Mouse (Mus musculus): Measurements from ENCODE around the gene Cacng7.

Gene Cacng7

GRCm38 (mm10) chr7:3302556-3303275 is 30.0 kb upstream of the Cacng7 start:
- DNase-seq (ENCODE audit: inconsistent age in 2 of 2, low spot score in 1 of 2), result peak in 1 of 2 experiments; percentile 73

- DNase-seq (ENCODE audit: inconsistent age in 2 of 2, low spot score in 1 of 2), result peak; percentile 47 to 62
These were observed 29.4 kb upstream of the Cacng7 start for GRCm38 (mm10) chr7:3303276-3303781.

GRCm38 (mm10) chr7:3303789-3304188 is 29.0 kb upstream of the Cacng7 start:
- DNase-seq (ENCODE audit: inconsistent age in 2 of 2, low spot score in 1 of 2), result no peak

GRCm38 (mm10) chr7:3304298-3304697 is 28.5 kb upstream of the Cacng7 start:
- peak in 1 of 2 experiments; percentile 38 for DNase-seq (ENCODE audit: inconsistent age in 2 of 2, low spot score in 1 of 2)

- no peak for DNase-seq (ENCODE audit: inconsistent age in 2 of 2, low spot score in 1 of 2)
These were observed 26.4 kb upstream of the Cacng7 start for GRCm38 (mm10) chr7:3306400-3306799.

- no peak for DNase-seq (ENCODE audit: inconsistent age in 2 of 2, low spot score in 1 of 2)
These were observed 24.1 kb upstream of the Cacng7 start for GRCm38 (mm10) chr7:3308646-3309045.

GRCm38 (mm10) chr7:3310233-3310632 is 22.5 kb upstream of the Cacng7 start:
- no peak for DNase-seq (ENCODE audit: inconsistent age in 2 of 2, low spot score in 1 of 2)

GRCm38 (mm10) chr7:3313571-3313970 is 19.2 kb upstream of the Cacng7 start:
- DNase-seq (ENCODE audit: inconsistent age in 2 of 2, low spot score in 1 of 2), result no peak

GRCm38 (mm10) chr7:3314121-3314520 is 18.6 kb upstream of the Cacng7 start:
- peak in 1 of 2 experiments; percentile 16 for DNase-seq (ENCODE audit: inconsistent age in 2 of 2, low spot score in 1 of 2)

- DNase-seq (ENCODE audit: inconsistent age in 2 of 2, low spot score in 1 of 2), result no peak
These were observed 15.1 kb upstream of the Cacng7 start for GRCm38 (mm10) chr7:3317704-3318103.

- no peak for DNase-seq (ENCODE audit: inconsistent age in 2 of 2, low spot score in 1 of 2)
These were observed 11.9 kb upstream of the Cacng7 start for GRCm38 (mm10) chr7:3320856-3321255.

- no peak for DNase-seq (ENCODE audit: inconsistent age in 2 of 2, low spot score in 1 of 2)
These were observed 8.9 kb upstream of the Cacng7 start for GRCm38 (mm10) chr7:3323826-3324225.

GRCm38 (mm10) chr7:3327961-3328360 is 4.8 kb upstream of the Cacng7 start:
- no peak for DNase-seq (ENCODE audit: inconsistent age in 2 of 2, low spot score in 1 of 2)

- DNase-seq (ENCODE audit: inconsistent age in 2 of 2, low spot score in 1 of 2), result peak; percentile 81 to 93
These were observed 2.8 kb upstream of the Cacng7 start for GRCm38 (mm10) chr7:3329776-3330546.

- DNase-seq (ENCODE audit: inconsistent age in 2 of 2, low spot score in 1 of 2), result no peak
These were observed 1.6 kb upstream of the Cacng7 start for GRCm38 (mm10) chr7:3331171-3331570.

- peak; percentile 53 to 77 for DNase-seq (ENCODE audit: inconsistent age in 2 of 2, low spot score in 1 of 2)
These were observed 1.1 kb upstream of the Cacng7 start for GRCm38 (mm10) chr7:3331581-3332223.

GRCm38 (mm10) chr7:3332224-3332615 is 535 bp upstream of the Cacng7 start:
- DNase-seq (ENCODE audit: inconsistent age in 2 of 2, low spot score in 1 of 2), result peak in 1 of 2 experiments; percentile 35

GRCm38 (mm10) chr7:3333542-3333941 is 787 bp downstream of the Cacng7 start:
- no peak for DNase-seq (ENCODE audit: inconsistent age in 2 of 2, low spot score in 1 of 2)

- no peak for DNase-seq (ENCODE audit: inconsistent age in 2 of 2, low spot score in 1 of 2)
These were observed 3.7 kb downstream of the Cacng7 start for GRCm38 (mm10) chr7:3336412-3336811.

GRCm38 (mm10) chr7:3338286-3338935 is 5.7 kb downstream of the Cacng7 start:
- DNase-seq (ENCODE audit: inconsistent age in 2 of 2, low spot score in 1 of 2), result no peak

GRCm38 (mm10) chr7:3339010-3339409 is 6.3 kb downstream of the Cacng7 start:
- DNase-seq (ENCODE audit: inconsistent age in 2 of 2, low spot score in 1 of 2), result no peak
